Mouse (Mus musculus) mature B cell (primary cell): ENCODE data around the gene Lyrm1.

Experiments
- in situ Hi-C: fragments of 300-500 bp; cut with MboI; formaldehyde crosslinking; loops from 2 replicates; pipeline ENCODE4 v1.14.3; 2019

Gene Lyrm1

DNA sequence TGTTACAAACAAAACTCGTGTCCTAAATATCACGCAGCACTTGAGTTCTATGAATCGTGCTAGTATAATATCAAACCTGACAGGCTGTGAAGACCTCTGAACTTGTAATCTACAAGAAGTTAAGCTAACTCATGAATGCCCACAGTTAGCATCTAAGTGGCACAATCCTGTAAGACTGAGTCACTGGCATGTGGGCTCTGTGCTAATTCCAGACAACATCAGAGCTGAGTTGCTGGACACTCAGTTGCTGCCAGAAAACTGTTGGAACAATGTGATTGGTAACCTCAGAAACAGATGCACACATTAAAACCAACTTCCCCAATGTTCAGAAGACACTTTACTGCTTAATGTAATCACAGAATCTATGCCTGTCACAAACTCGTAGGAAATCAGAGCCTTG is 7.8 kb upstream of the Lyrm1 start:
- in situ Hi-C loops, result loop anchor here (25.0 kb wide), 2 partner anchors 749 to 949 kb away; partner anchors contain the start of genes Eef2k and Uqcrc2

DNA sequence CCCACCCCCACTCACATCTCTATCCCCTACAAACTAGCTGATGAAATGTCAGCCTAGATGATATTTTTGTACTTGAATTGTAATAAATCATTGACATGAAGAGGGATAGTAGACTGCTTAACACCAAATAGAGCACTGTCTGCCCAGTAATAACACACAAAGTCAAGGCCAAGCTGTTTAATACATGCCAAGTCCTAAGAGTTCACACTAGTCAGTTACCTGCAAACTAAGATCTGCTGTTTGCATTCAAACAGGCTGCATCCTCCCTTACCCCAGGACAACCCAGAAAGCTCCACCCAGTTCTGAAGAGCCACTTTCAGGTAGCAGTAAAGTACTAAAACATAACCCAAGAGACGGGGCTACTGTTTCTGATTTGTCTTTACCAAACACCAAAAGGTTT is 3.5 kb upstream of the Lyrm1 start:
- in situ Hi-C loops, result loop anchor here (25.0 kb wide), 2 partner anchors 745 to 945 kb away; partner anchors contain the start of genes Eef2k and Uqcrc2

DNA sequence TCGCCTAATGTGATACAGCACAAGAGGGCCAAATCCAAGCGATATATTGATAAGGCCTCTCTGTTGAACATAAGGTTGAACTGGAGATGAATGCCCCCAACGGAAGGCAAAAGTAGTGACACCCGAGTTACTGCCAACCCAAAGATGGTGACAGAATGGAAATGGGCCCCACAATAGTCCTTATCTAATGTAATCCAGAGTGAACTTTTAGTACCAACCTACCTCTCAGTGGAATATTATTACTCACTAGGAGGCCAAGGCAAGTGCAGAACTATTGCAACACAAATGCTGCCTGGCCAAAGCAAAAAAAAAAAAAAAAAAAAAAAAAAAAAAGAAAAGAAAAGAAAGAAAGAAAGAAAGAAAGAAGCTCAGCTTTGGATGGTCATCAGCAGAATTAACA is 2.9 kb upstream of the Lyrm1 start:
- in situ Hi-C loops, result loop anchor here (25.0 kb wide), 2 partner anchors 745 to 945 kb away; partner anchors contain the start of genes Eef2k and Uqcrc2

DNA sequence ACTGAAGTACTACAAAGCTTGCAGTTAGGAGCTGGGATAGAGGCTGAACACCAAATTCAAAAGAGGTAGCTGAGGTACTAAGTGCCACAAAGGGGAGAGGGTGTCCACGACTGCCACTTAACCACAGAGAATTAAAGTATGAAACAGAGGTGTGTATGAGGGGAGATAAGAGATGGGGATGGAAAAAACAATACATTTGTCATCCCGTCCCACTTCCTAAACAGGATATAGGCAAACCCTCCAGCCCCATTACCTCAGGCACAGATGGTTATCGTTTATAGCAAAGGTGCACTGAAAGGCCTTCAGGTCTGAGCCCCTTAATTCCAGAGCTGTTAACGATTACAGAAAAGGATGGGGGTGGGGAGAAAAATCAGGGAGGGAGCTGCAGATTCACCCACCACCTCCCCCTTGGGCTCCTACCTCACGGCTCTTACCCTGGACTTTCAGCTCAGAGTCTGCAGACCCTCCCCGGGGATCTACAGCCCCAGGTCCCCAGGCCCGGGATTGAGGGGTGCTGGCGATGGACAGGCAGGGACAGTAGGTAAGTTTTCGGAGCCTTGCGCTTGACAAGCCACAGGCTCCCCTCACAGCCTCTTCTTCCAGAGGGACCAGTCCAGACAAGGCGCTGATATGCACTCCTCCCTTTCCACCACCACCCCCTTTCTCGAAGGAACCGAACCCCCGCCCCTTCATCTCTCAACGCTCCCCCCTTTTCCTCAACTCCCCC is 680 bp upstream of the Lyrm1 start:
- in situ Hi-C loops, result loop anchor here (25.0 kb wide), 2 partner anchors 742 to 942 kb away; partner anchors contain the start of genes Eef2k and Uqcrc2

DNA sequence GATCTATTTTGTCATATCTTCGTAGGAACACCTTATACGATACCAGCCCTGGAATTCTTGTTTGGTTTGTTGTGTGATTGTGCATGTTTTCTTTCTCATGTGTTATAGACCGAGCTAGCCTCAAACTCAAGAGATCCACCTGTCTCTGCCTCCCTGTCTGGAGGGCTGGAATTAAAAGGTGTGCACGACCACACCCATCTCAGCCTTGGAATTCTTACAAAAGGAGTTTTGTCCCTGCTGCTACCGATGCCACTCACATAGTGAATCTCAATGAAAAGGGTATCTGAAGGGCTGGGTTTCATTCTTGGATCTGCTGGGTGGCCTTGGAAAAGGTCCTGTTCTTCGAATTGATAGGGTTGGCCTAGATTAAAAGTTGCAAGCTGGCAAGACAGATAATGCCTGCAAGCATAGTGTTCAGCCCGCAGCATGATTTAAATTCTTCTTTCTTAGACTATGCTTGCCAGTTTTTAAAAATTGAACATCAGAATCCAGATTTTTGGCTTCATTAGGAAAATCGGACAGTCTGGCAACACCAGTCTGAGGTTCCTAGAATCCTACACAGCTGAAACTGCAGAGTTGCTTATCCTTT is 2.0 kb downstream of the Lyrm1 start:
- in situ Hi-C loops, result loop anchor here (25.0 kb wide), 2 partner anchors 740 to 940 kb away; partner anchors contain the start of genes Eef2k and Uqcrc2

DNA sequence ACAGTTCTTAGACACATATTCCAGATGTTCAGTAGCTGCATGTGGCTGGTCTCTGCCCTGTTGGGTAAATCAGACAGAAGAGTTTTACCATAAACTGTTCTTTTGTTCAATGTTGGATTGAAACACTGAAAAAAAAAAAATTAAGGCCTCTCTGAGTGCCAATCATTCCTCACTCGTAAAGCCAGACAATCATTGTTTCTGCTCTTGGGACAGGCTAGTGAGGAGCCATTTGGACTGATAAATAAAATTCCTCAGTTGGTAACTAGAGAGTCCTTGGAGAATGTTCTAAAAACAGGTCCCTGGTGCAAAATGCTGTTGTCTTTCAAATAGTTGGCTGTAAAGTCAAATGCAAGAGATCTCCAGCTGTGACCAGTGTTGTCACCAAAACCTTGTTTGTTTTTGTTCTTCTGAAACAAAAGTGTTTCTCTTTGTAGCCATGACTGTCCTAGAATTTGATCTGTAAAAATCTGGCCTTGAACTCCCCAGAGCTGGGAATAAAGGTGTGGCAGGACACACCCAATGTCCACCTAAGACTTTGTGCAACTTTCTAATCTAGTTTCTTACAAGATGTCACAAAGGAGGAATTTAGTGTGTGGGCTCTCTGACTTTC is 2.7 kb downstream of the Lyrm1 start:
- in situ Hi-C loops, result loop anchor here (25.0 kb wide), 2 partner anchors 739 to 939 kb away; partner anchors contain the start of genes Eef2k and Uqcrc2

DNA sequence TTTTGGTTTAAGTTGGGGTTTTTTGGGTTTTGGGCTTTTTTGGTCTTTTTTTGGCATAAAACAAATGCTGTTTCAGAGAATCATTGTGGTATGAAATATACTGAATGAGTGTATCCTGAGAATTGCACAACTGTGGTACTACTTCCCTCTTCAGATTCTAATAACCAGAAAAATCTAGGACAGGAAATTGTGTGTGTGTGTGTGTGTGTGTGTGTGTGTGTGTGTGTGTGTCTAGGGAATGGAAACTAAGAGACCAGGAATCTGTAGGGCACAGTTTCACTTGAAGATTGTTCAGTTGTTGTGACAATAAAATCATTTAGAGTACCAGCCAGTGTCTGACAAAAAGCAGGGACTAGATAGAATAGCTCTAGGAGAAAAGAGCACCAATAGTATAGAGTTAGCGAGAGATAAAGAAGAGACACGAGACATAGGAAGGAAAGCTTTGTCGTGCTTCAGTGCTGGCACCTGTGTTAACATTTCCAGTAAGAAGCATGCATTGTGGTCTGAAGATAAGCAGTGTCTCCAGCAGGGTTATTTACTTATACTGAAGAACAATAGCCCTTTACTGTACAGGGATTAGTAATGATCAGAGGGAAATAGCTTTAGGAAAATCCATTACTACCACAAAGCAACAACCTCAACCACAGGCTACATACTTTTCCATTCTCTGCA is 3.9 kb downstream of the Lyrm1 start:
- in situ Hi-C loops, result loop anchor here (25.0 kb wide), 2 partner anchors 738 to 938 kb away; partner anchors contain the start of genes Eef2k and Uqcrc2

DNA sequence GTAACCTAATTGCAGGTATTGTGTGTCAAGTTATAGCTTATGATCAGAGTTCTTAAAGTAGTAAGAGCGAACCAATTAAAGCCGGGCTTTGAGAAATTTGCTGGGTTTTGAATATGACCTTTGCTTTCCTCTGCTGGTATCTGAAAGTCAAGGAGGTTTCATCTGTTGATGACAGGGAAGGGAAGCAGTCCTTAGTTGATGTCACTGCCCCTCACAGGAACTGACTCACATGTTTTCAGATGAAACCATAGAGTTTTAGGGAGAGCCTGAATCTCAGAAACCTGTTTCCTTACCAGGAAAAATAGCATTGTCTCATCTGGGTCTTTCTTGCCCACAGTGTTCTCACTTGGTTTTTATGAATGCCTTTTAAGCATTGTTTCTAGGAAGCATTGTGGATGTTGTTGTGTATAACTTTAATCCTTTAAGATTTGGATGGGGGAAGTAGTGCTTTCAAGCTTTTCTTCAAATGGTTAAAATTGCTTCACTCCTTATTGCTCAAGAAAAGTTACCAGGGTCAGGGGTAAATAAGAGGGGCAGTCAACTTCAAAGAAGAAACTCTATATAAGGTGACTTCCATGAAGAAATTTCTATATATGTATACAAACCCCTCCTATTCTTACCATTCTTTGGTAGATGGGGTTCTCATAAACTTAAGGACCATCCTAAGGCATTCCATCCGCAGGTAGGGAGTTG is 11.0 kb downstream of the Lyrm1 start:
- in situ Hi-C loops, result no loop called here

DNA sequence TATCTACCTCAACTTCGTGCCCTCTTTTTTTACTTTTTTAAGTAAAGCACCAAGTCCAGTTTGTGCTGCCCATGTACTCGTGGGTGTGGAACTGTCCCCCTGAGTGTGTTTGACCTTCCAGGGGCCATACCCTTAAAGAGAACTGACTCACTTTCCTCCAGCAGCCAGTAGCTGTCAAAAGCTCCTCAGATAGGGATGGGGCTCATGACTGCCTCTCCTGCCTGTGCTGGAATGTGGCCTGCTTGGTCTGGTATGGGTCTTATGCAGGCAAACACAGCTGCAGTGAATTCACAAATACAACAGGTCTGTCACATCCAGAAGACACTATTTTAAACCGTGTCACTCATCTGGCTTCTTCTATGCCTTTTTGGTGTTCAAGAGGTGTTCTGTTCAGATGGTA is 16.1 kb downstream of the Lyrm1 start:
- in situ Hi-C loops, result no loop called here

DNA sequence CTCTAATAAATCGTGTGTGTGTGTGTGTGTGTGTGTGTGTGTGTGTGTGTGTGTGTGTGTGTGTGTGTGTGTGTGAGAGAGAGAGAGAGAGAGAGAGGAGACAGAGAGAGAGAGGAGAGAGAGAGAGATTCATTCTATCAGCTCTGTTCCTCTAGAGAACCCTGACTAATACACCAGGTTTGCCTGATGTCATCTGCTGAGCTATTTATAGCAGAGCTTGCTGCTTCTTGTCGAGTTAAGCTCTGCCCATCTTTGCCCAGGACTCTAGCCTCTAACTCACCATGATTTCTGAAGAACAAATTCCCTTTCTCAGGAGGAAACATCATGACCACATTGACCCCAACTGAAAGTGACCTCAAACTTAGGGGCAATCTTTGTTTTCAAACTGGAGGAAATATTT is 24.8 kb downstream of the Lyrm1 start:
- in situ Hi-C loops, result no loop called here

DNA sequence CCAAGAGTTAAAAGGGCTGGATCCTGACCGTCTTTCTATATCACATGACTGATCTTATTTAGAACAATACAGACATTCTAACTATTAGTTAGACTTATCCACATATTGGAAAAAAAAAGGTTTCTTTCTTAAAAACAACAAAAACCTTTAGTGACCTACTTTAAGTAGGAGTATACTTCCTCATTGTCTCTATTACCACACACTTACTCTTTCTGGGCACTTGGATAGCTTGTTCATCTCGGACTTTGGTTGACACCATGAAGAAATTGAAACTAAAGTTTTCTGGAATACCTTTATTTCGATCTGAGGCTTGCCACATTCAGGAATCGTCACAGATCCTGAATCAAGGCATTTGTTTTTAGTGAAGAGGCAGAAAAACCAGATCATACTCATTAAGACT is 25.4 kb downstream of the Lyrm1 start:
- in situ Hi-C loops, result no loop called here

DNA sequence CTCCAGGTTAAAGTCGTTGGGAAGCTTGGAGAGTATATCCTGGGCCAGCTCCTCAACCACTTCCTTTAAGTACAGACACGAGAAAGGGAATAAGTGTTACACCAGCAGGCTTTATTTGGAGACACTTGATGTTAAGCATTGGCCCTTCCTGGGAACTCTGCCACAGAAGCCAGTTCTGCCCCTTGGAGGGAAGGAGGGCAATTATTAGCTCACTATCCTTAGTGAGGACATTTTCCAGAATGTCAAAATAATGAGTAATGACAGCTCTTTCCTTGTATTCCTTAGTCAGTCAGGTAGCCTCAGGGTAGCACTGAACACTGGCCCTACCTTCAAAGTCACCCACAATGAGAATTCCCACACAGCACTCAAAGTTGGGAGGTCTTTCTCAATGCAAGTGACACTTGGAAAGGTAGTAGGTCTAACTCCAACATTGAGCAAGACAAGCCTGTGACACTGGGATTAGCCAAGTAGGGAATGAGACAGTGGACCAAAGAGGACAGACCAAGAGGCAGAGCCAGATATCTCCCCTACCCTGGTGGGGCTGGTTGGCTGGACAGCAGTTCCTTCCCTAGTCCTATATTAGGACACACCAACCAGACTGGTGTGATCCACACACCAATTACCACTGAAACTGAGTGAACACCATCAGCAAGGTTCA is 33.3 kb downstream of the Lyrm1 start:
- in situ Hi-C loops, result no loop called here

DNA sequence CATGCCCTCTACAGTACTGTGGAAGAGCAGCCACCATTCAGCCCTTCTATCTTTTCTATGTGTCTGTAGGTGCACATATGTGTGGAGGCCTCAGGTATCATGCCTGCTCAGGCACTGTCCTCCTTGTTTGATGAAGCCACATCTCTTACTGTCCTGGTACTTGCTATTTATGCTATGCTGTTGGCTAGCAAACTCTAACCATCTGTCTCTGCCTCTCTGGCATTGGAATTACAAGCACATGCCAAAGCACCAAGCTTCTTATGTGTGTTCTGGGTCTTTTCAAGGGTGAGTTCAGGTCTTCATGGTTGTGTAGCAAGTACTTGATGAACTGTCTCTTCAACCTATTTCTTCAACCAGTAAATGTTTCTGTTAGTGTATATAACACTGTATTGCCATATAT is 40.7 kb downstream of the Lyrm1 start:
- in situ Hi-C loops, result no loop called here

DNA sequence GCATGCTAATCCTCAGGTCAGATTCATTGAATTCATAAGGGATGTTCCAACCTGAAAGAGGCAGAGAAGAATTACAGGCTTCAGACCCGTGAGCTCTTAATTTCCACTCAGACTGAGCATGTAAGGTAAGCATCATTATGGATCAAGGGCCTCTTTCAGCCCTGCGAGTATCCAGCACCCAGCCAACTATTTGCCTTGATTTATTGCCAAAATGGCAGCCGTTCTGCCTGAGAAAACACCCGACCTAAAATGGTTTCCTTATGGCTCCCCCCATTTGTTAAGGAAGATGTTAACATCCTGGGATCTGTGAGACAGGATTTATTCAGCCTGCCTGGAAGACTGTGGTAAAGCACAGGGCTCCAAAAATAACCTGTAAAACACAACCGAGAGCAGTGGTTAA is 41.4 kb downstream of the Lyrm1 start:
- in situ Hi-C loops, result no loop called here

DNA sequence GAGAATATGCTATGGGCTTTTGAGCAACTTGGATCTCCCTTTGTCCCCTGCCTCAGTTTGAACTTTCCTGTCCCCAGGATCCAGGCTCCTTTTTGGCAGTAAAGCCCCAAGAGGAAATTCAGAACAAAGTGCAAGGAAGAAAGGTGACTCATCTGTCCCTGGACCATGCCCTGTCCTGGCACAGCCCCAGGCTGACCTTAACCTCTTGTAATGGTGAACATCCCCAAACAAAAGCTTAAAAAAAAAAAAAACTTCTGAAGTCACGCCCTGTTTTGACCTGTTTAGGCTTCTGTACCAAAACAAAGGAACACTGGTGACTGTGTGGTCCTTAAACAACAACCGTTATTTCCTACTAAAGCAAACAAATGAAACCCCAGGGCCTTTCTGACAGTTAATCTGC is 45.9 kb downstream of the Lyrm1 start:
- in situ Hi-C loops, result no loop called here

DNA sequence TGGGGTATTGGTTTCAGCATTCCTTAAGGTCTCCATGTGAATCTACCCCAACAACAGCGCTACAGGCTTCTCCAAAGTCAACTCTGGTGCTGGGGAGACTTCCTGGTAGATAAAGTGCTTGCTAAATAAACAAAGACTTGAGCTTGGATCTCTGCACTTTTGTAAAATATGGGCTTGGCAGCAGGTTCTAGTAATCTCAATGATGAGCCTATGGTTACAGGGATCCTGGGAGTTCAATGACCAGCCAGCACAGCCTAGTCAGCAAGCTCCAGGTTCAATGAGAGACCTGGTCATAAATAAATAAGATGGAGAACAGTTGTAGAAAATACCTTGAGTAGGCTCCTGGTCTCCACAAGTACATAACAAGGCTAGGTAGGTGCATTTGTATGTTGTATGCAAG is 58.4 kb downstream of the Lyrm1 start:
- in situ Hi-C loops, result no loop called here

DNA sequence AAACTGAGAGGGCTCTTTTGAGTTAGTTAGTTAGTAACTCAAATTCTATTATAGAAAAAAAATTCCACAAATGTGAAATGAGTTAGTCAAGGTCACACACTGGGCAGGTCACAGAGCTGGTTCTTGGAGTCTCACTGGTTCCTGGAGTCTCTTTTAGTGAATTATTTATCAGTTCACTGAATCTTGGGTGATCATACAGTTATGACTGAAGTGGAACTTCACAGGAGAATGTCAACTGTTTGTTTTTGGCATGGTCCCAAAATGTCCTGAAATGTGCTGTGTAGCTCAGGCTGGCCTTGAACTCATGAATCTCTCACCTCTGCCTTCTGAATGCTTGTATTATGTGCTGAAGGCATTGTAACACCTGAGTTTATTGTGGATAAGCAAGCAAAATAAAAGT is 61.8 kb downstream of the Lyrm1 start:
- in situ Hi-C loops, result no loop called here

DNA sequence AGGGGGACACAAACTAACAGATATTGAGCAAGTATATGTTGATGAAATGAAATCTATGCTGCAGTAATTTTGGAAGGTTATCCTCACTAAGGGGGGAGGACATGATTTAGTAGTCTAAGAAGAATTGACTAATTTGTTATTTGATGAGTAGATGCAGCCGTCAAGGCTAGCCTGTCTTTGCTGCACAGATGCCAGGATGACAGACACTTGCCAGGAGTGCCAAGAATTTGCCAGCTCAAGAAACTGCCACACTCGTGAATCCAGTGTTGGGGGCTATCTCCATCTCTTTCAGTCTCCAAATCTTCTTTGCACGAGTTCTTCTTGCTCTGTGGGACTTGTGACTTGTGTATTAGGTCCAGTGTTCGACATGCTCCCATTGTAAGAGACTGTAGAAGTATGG is 63.4 kb downstream of the Lyrm1 start:
- in situ Hi-C loops, result no loop called here

DNA sequence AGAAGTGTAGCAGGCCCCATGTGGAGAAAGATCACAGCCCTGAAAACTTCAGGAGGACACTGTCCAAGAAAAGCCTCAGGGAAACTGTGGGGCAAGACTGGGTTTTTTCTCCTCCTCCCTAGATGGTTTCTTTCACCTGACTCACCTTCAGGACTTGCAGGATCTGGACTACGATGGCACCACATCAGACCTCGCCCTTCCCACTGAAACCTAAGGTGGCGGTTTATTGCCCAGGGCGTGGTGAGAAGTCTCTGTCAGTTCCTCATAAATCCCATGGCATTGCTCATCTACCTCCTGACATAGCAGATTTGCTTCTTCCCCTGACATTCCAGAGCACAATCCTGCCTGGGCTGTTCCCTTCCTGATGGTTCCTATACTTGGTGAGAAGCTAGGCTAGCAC is 63.8 kb downstream of the Lyrm1 start:
- in situ Hi-C loops, result no loop called here

DNA sequence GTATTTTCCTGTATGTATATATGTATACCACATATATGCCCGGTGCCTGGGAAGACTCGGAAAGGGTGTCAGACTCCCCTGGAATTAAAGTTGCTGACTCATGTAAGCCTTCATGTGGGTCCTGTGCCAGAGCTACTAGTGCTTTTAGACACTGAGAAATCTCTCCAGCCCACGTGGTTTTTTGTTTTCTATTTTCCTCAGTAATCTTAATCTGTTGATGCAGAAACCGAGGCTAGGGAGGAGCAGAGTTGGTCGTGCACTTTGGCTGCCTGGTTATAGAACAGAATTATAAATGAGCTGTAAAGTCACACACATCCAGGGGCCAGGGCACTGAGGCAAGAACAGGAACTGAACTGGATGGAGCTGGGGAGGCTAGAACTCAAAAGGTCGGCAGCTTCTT is 64.3 kb downstream of the Lyrm1 start:
- in situ Hi-C loops, result no loop called here

DNA sequence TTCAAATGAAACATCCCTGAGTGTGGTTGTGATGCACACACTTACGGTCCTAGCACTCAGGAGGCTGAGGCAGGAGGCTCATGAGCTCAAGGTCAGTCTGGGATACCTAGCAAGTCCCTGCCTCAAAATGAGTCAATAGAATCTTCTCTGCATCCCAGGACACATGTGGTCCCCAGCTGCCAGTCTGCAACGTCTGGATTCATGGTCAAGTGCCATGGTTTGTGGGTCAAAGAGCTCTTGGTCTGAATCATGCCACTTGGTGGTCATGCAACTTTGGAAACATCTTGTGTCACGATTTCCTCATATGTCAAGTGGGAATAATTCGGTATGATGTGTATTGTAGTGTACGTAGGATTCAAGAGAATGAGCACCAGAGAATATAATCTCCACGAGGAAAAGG is 64.9 kb downstream of the Lyrm1 start:
- in situ Hi-C loops, result no loop called here
